Mouse (Mus musculus) E14TG2a.4 (cell line): ENCODE data around the gene Stat2.
A peak's percentile ranks its signal among the peaks of the same experiment; 100 is the strongest.
"Not testable (repeated sequence)": the region's sequence is repeated elsewhere in the genome, so short reads cannot be mapped to it uniquely, and the experiment has no call there.

Experiments
- H3K27me3 ChIP-seq: 2 replicates; pipeline ENCODE4 v1.6.1; 2014; ENCODE audit warnings: low read length, control low read depth; ENCODE audit not compliant: insufficient read depth
- H3K36me3 ChIP-seq: 2 replicates; pipeline ENCODE4 v1.6.1; 2014; ENCODE audit warnings: low read length, control low read depth; ENCODE audit not compliant: insufficient read depth
- H3K4me1 ChIP-seq: replicated peaks from 2 replicates; pipeline ENCODE4 v1.6.1; 2014; ENCODE audit warnings: low read depth, low read length, control low read depth
- H3K4me3 ChIP-seq: replicated peaks from 2 replicates; pipeline ENCODE4 v1.5.1; 2014; ENCODE audit warnings: mild to moderate bottlenecking, low read length
- H3K9me3 ChIP-seq: 2 replicates; pipeline ENCODE4 v1.6.1; 2014; ENCODE audit warnings: low read length, control low read depth
- CTCF ChIP-seq: conservative IDR thresholded peaks from 2 replicates; pipeline ENCODE4 v1.5.1; 2014; ENCODE audit warnings: low read length
- NANOG ChIP-seq: IDR thresholded peaks from 2 replicates; pipeline ENCODE4 v1.6.1; 2014; ENCODE audit warnings: borderline replicate concordance, low read length, mixed read lengths
- POU5F1 ChIP-seq: IDR thresholded peaks from 2 replicates; pipeline ENCODE4 v1.6.1; 2014; ENCODE audit warnings: low read length, borderline replicate concordance

Gene Stat2

DNA sequence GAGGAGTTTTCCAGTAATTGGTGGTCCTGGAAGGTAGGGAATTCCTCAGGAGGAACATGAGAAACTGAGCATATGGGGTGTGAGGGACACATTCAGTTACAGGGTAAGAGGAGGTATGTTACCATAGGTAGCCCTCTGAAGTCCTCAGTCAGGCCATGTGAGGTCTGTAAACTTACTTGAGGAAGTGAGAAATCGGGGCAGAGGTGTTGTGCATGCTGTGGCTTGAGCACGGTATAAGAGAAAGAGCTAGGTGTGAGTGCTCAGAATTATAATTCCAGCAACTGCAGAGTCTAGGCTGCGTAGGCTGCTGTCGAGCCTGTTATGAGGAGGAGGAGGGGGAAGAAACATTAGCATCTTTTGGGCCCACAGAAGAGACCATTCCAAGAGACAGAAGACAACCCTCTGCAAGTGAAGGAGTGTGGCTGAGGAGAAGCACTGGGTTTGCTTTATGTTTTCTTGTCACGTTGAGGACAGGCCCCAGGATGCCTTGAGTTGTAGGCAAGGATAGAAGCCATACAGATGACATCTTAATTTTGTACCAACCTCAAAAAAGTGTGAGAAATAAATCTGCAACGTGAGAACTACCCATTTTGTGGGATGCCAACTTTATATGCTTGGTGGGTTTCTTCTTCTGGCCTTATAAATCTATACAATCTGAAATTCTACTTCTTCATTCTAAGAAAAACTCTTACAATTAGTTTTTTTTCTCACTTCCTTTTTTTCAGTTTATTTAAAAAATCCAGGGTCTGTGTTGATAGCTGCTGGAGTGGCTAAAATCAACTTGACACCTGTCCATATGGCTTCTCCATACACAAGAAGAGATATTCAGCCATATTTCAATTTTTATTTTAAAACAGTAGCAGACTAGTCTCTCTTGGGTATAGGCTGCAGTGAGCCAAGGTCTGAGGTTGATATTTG, 6.7 kb upstream of the Stat2 start:
- Histone ChIP-seq H3K9me3 (no peaks in the 10 kb centered on the region), H3K27me3 (no peaks in the 10 kb centered on the region), H3K4me3 (peak overlapping the region; percentile 61), H3K36me3 (no peaks in the 10 kb centered on the region), H3K4me1 (peaks cover 38% of the 10 kb centered on the region)
- TF ChIP-seq NANOG (no peak), POU5F1 (no peak), CTCF (no peak)

- Histone ChIP-seq H3K4me3 (peak within 1 kb of the TSS; percentile 95), H3K9me3 (no peaks in the 10 kb centered on the region), H3K4me1 (peaks cover 50% of the 10 kb centered on the region), H3K27me3 (no peaks in the 10 kb centered on the region), H3K36me3 (0 out of 2 replicates have a peak, but pooled peaks cover under 1% of the 10 kb centered on the region)
- TF ChIP-seq NANOG (peak; percentile 64), POU5F1 (no peak), CTCF (no peak)
Observed at GRCm38 (mm10) chr10:128268371-128268770, 2.0 kb upstream of the Stat2 start, which contains the start of gene Apof. Gene Apof, plus strand, starts transcription at chr10:128268671.

GRCm38 (mm10) chr10:128269206-128269910, 1.0 kb upstream of the Stat2 start:
- peaks cover 46% of the 10 kb centered on the region for H3K4me1 ChIP-seq
- peak overlapping the region; percentile 95 for H3K4me3 ChIP-seq
- H3K27me3 ChIP-seq = no peaks in the 10 kb centered on the region
- H3K36me3 ChIP-seq = peaks cover 6% of the 10 kb centered on the region; the same call in 1 of the 2 replicates
- TF ChIP-seq NANOG (no peak), CTCF (no peak), POU5F1 (no peak)
- no peaks in the 10 kb centered on the region for H3K9me3 ChIP-seq

DNA sequence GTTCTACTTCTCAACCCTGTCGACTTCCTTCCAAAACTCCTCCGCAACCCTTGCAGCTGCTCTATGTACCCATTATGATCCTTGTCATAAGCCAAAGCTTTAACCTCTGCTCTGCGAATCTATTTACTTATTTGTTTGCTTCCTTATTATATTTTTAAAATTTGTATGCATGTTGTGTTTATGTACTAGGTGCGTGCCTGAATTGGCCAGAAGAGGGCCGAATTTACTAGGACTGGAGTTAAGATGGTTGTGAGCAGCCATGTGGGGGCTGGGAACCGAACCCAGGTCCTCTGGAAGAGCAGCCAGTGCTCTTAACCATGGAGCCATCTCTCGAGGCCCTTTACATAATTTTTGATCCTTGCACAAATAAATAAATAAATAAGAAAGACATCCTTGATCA, 507 bp downstream of the Stat2 start:
- Histone ChIP-seq H3K4me1 (peaks cover 50% of the 10 kb centered on the region), H3K36me3 (peaks cover 13% of the 10 kb centered on the region), H3K9me3 (no peaks in the 10 kb centered on the region), H3K27me3 (no peaks in the 10 kb centered on the region), H3K4me3 (peak overlapping the region; percentile 95)
- TF ChIP-seq CTCF (no peak), POU5F1 (no peak), NANOG (no peak)

GRCm38 (mm10) chr10:128271883-128272282, 1.5 kb downstream of the Stat2 start:
- TF ChIP-seq CTCF = peak; percentile 21
- TF ChIP-seq POU5F1 = no peak

GRCm38 (mm10) chr10:128272819-128273439, 2.6 kb downstream of the Stat2 start:
- H3K4me1 ChIP-seq = peaks cover 47% of the 10 kb centered on the region
- H3K4me3 ChIP-seq, H3K9me3 ChIP-seq, H3K27me3 ChIP-seq: not testable (repeated sequence)
- peaks cover 30% of the 10 kb centered on the region for H3K36me3 ChIP-seq

More at GRCm38 (mm10) chr10:128271883-128272282, 1.5 kb downstream of the Stat2 start:
- H3K4me1 ChIP-seq = peaks cover 44% of the 10 kb centered on the region
- no peaks in the 10 kb centered on the region for H3K27me3 ChIP-seq
- H3K36me3 ChIP-seq = peaks cover 20% of the 10 kb centered on the region
- no peaks in the 10 kb centered on the region for H3K9me3 ChIP-seq
- peak overlapping the region; percentile 95; the same call in 1 of the 2 replicates for H3K4me3 ChIP-seq

DNA sequence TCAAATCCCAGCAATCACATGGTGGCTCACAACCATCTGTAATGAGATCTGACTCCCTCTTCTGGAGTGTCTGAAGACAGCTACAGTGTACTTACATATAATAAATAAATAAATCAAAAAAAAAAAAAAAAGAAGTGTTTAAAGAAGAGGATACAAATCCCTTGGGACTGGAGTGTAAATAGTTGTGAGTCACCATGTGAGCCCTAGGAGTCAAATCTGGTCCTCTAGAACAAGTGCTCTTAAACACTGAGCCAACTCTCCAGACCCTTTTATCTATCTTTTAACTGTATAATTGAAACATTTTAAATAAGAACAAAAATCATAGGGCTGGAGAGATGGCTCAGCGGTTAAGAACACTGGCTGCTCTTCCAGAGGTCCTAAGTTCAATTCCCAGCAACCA, 5.0 kb downstream of the Stat2 start:
- not testable (repeated sequence) for H3K27me3 ChIP-seq, H3K4me3 ChIP-seq, H3K9me3 ChIP-seq
- Histone ChIP-seq H3K4me1 (peaks cover 25% of the 10 kb centered on the region), H3K36me3 (peaks cover 47% of the 10 kb centered on the region)

GRCm38 (mm10) chr10:128278158-128278557, 7.8 kb downstream of the Stat2 start:
- H3K36me3 ChIP-seq = peaks cover 72% of the 10 kb centered on the region
- peaks cover 38% of the 10 kb centered on the region for H3K4me1 ChIP-seq
- H3K9me3 ChIP-seq = no peaks in the 10 kb centered on the region
- no peak for TF ChIP-seq CTCF
- TF ChIP-seq NANOG = no peak
- TF ChIP-seq POU5F1 = no peak
- H3K27me3 ChIP-seq = no peaks in the 10 kb centered on the region
- no peak overlapping the region for H3K4me3 ChIP-seq
